Mouse (Mus musculus) erythroblast, embryonic 14.5 days (primary cell): ENCODE data around the gene Gatd1.

Experiments used
- GATA1 ChIP-seq: IDR thresholded peaks from 2 replicates; pipeline ENCODE4 v1.6.1; 2012; ENCODE audit warnings: low read length, inconsistent platforms, mixed read lengths
- TAL1 ChIP-seq: IDR thresholded peaks from 3 replicates; pipeline ENCODE4 v1.6.1; 2012; ENCODE audit warnings: low read length, inconsistent platforms, mixed read lengths

DNA sequence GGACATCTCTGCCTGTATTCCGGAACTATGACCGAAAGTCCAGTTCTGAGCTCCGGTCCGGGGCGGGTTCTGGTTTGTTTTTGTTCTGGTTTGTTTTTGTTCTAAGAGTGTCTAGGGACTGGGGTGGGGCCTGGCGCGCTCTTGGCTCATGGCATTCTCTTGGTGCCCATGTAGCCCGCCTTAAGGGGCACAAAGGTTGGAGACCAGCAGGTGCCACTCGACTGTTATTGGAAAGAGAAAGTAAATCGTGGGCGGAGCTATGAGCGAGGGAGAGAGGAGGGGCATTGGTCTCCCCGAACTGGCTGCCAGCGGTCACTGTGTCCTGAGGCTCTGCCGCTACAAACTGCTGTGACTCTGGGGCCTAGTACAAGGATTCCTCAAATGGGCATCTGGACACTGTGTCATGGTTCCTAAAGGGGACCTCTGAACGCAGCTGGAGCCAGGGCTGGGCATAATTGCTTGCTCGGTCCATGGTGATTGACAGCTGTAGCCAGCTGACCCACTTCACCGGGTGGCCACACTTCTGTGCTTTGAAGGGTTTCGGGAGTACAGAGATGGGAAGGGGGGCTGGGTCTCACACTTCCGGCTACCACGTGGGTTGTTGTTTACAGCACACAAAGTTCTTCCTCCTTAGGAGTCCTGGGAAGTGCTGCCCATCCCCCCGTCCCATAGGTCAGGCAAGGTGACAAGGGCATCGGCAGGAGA, 41.8 kb upstream of the Gatd1 start:
- no peak for TF ChIP-seq TAL1
- TF ChIP-seq GATA1 = no peak
